Mouse (Mus musculus) c-Kit-negative CD71-positive TER-119-positive erythroid progenitor cells, embryonic 14.5 days (primary cell): ENCODE data around the gene Cntrl.

Source experiments
- DNase-seq: peaks from one replicate; pipeline ENCODE4 v3.0.0-alpha.2; 2013; ENCODE audit warnings: low read depth, low spot score

The Cntrl gene

GRCm38 (mm10) chr2:35216701-35217100, 107.4 kb downstream of the Cntrl start:
- no peak for DNase-seq

- DNase-seq, result no peak
Measured at GRCm38 (mm10) chr2:35218736-35219135, 109.4 kb downstream of the Cntrl start.

- DNase-seq, result no peak
Measured at GRCm38 (mm10) chr2:35222822-35223391, 113.6 kb downstream of the Cntrl start.

- no peak for DNase-seq
Measured at GRCm38 (mm10) chr2:35224285-35224684, 115.0 kb downstream of the Cntrl start.

GRCm38 (mm10) chr2:35228145-35228544, 118.9 kb downstream of the Cntrl start:
- no peak for DNase-seq
